Mouse (Mus musculus) CH12.LX (cell line): ENCODE data around the gene Cnst. TPM values are rescaled to one million over a fixed set of nuclear protein-coding genes. Genes with fewer than 3 reads are reported as not detected.

Experiments used
- DNase-seq: peaks from one replicate; pipeline ENCODE4 v3.0.0-alpha.2; 2013; ENCODE audit errors: extremely low read depth
- H3K27ac ChIP-seq: 2 replicates; pipeline ENCODE4 v1.5.1; 2012; ENCODE audit warnings: low read depth, mild to moderate bottlenecking, control low read depth, moderate library complexity; ENCODE audit not compliant: insufficient read depth
- H3K27me3 ChIP-seq: replicated peaks from 2 replicates; pipeline ENCODE3; 2012; ENCODE audit warnings: inconsistent platforms
- H3K36me3 ChIP-seq, 2 experiments: replicated peaks in 1 of 2; 2 replicates each; pipeline versions ENCODE3 to v1.6.1; 2012; ENCODE audit warnings: inconsistent platforms in 1 of 2, low read length in 1 of 2, mild to moderate bottlenecking in 1 of 2, mixed read lengths in 1 of 2, moderate library complexity in 1 of 2; ENCODE audit not compliant: control insufficient read depth in 1 of 2, insufficient read depth in 1 of 2
- H3K4me1 ChIP-seq, 2 experiments: 2 replicates each; pipeline ENCODE4 v1.6.1; 2012; ENCODE audit warnings: inconsistent platforms in 1 of 2, moderate library complexity in 1 of 2; ENCODE audit not compliant: insufficient read depth in 2 of 2, control insufficient read depth in 1 of 2
- H3K4me2 ChIP-seq: 2 replicates; pipeline ENCODE4 v1.6.1; 2012; ENCODE audit warnings: low read depth, mild to moderate bottlenecking, control low read depth; ENCODE audit not compliant: poor library complexity, insufficient read depth, severe bottlenecking
- H3K4me3 ChIP-seq, 3 experiments: fragments of 150-350 bp in 1 of 3; sonication (generic) in 1 of 3; replicated peaks in 1 of 3; 2 replicates each; pipeline versions ENCODE3 to v1.5.1; 2011 to 2012; ENCODE audit warnings: low read depth in 2 of 3, low read length in 2 of 3, mild to moderate bottlenecking in 2 of 3, moderate library complexity in 2 of 3, control low read depth in 1 of 3, improper control_type of control experiment in 1 of 3, inconsistent platforms in 1 of 3, mixed read lengths in 1 of 3; ENCODE audit not compliant: poor library complexity in 1 of 3
- H3K79me2 ChIP-seq: replicated peaks from 2 replicates; pipeline ENCODE4 v1.6.1; 2012; ENCODE audit warnings: mild to moderate bottlenecking, moderate library complexity; ENCODE audit not compliant: control insufficient read depth, poor library complexity, insufficient read depth, severe bottlenecking; ENCODE audit errors: extremely low read depth
- H3K9ac ChIP-seq: 2 replicates; pipeline ENCODE4 v1.6.1; 2012; ENCODE audit warnings: low read depth, mild to moderate bottlenecking, control low read depth, moderate library complexity; ENCODE audit not compliant: insufficient read depth
- H3K9me3 ChIP-seq: replicated peaks from 2 replicates; pipeline ENCODE3; 2012; ENCODE audit warnings: low read length, inconsistent platforms, mixed read lengths
- BHLHE40 ChIP-seq: IDR thresholded peaks from 2 replicates; pipeline ENCODE4 v1.6.1; 2011; ENCODE audit warnings: mild to moderate bottlenecking, low read depth, low read length, improper control_type of control experiment
- CHD1 ChIP-seq: IDR thresholded peaks from 2 replicates; pipeline ENCODE4 v1.6.1; 2012; ENCODE audit warnings: low read depth, low read length, improper control_type of control experiment, inconsistent platforms
- CHD2 ChIP-seq: IDR thresholded peaks from 2 replicates; pipeline ENCODE4 v1.6.1; 2011; ENCODE audit warnings: low read length, improper control_type of control experiment
- CTCF ChIP-seq, 2 experiments: IDR thresholded peaks in 1 of 2; conservative IDR thresholded peaks in 1 of 2; 2 replicates each; pipeline ENCODE4 v1.5.1; 2011 to 2012; ENCODE audit warnings: low read depth in 2 of 2, low read length in 2 of 2, improper control_type of control experiment in 1 of 2, inconsistent platforms in 1 of 2, mild to moderate bottlenecking in 1 of 2, moderate library complexity in 1 of 2
- E2F4 ChIP-seq: IDR thresholded peaks from 2 replicates; pipeline ENCODE4 v1.6.1; 2011; ENCODE audit warnings: low read depth, low read length, improper control_type of control experiment; ENCODE audit not compliant: insufficient replicate concordance
- ETS1 ChIP-seq: conservative IDR thresholded peaks from 2 replicates; pipeline ENCODE4 v1.6.1; 2012; ENCODE audit warnings: low read depth, mild to moderate bottlenecking, inconsistent platforms, low read length, improper control_type of control experiment, moderate library complexity
- HCFC1 ChIP-seq: IDR thresholded peaks from 2 replicates; pipeline ENCODE4 v1.6.1; 2012; ENCODE audit warnings: low read depth, mild to moderate bottlenecking, inconsistent platforms, low read length, improper control_type of control experiment
- KAT2A ChIP-seq: IDR thresholded peaks from 2 replicates; pipeline ENCODE4 v1.6.1; 2012; ENCODE audit warnings: low read length, improper control_type of control experiment, inconsistent platforms; ENCODE audit not compliant: insufficient replicate concordance
- MAFK ChIP-seq: IDR thresholded peaks from 2 replicates; pipeline ENCODE4 v1.6.1; 2011; ENCODE audit warnings: low read length, improper control_type of control experiment; ENCODE audit not compliant: insufficient replicate concordance
- MYC ChIP-seq: IDR thresholded peaks from 2 replicates; pipeline ENCODE4 v1.6.1; 2011; ENCODE audit warnings: low read depth, mild to moderate bottlenecking, improper control_type of control experiment, low read length
- NELFE ChIP-seq: IDR thresholded peaks from 2 replicates; pipeline ENCODE4 v1.6.1; 2011; ENCODE audit warnings: low read depth, low read length, improper control_type of control experiment
- NRF1 ChIP-seq: IDR thresholded peaks from 2 replicates; pipeline ENCODE4 v1.6.1; 2014; ENCODE audit warnings: low read depth, mild to moderate bottlenecking, inconsistent platforms, low read length, improper control_type of control experiment, moderate library complexity
- POLR2AphosphoS2 ChIP-seq: IDR thresholded peaks from 2 replicates; pipeline ENCODE4 v1.6.1; 2011; ENCODE audit warnings: low read depth, low read length, improper control_type of control experiment
- RAD21 ChIP-seq: IDR thresholded peaks from 2 replicates; pipeline ENCODE4 v1.6.1; 2011; ENCODE audit warnings: low read depth, mild to moderate bottlenecking, low read length, improper control_type of control experiment, moderate library complexity
- RCOR1 ChIP-seq: conservative IDR thresholded peaks from 2 replicates; pipeline ENCODE4 v1.6.1; 2012; ENCODE audit warnings: low read depth, mild to moderate bottlenecking, inconsistent platforms, low read length, improper control_type of control experiment
- SIN3A ChIP-seq: IDR thresholded peaks from 2 replicates; pipeline ENCODE4 v1.6.1; 2012; ENCODE audit warnings: low read length, improper control_type of control experiment, inconsistent platforms
- SMC3 ChIP-seq: IDR thresholded peaks from 2 replicates; pipeline ENCODE4 v1.6.1; 2011; ENCODE audit warnings: low read depth, low read length, improper control_type of control experiment
- TBP ChIP-seq: conservative IDR thresholded peaks from 2 replicates; pipeline ENCODE4 v1.6.1; 2011; ENCODE audit warnings: low read depth, low read length, improper control_type of control experiment
- TCF12 ChIP-seq: IDR thresholded peaks from 2 replicates; pipeline ENCODE4 v1.6.1; 2014; ENCODE audit warnings: low read depth, mild to moderate bottlenecking, inconsistent platforms, low read length, improper control_type of control experiment
- USF1 ChIP-seq: IDR thresholded peaks from 2 replicates; pipeline ENCODE4 v1.6.1; 2014; ENCODE audit warnings: low read depth, mild to moderate bottlenecking, inconsistent platforms, low read length, improper control_type of control experiment
- ZKSCAN1 ChIP-seq: IDR thresholded peaks from 2 replicates; pipeline ENCODE4 v1.6.1; 2012; ENCODE audit warnings: low read depth, inconsistent platforms, low read length, improper control_type of control experiment, borderline replicate concordance
- ZMIZ1 ChIP-seq: IDR thresholded peaks from 2 replicates; pipeline ENCODE4 v1.6.1; 2012; ENCODE audit warnings: low read depth, mild to moderate bottlenecking, inconsistent platforms, low read length, improper control_type of control experiment
- ZNF384 ChIP-seq: IDR thresholded peaks from 2 replicates; pipeline ENCODE4 v1.6.1; 2012; ENCODE audit warnings: low read depth, low read length, improper control_type of control experiment, inconsistent platforms
- dilution Hi-C: fragments of 300-500 bp; cut with MboI; formaldehyde crosslinking; loops from 2 replicates; pipeline ENCODE4 v1.14.3; 2020; ENCODE audit warnings: low sequenced_read_pairs; ENCODE audit not compliant: extremely low pct_unique_long_range_greater_than_20kb, extremely low pct_ligation_motif_present
- in situ Hi-C: fragments of 300-500 bp; cut with MboI; formaldehyde crosslinking; loops from 3 replicates; pipeline ENCODE4 v1.14.3; 2019; ENCODE audit warnings: low sequenced_read_pairs, low pct_ligation_motif_present, low pct_unique_long_range_greater_than_20kb, mixed read lengths
- polyA plus RNA-seq: library from polyadenylated mRNA; unstranded; fragments of >175 nt; gene quantifications from 2 replicates; pipeline ENCODE4 v1.2.1, GENCODE M21; 2012; ENCODE audit warnings: low read depth; ENCODE audit not compliant: insufficient read length
- total RNA-seq, 2 experiments: library from RNA; depleted of rRNA; stranded (reverse); fragments of 300-350 nt in 1 of 2; fragments of >200 nt in 1 of 2; gene quantifications; 2 replicates each; pipeline ENCODE4 v1.2.3; 2012 to 2014

Cnst gene
- total and polyA plus RNA-seq, 3 experiments, result 7.8 to 10.2 (median 9.3) TPM

DNA sequence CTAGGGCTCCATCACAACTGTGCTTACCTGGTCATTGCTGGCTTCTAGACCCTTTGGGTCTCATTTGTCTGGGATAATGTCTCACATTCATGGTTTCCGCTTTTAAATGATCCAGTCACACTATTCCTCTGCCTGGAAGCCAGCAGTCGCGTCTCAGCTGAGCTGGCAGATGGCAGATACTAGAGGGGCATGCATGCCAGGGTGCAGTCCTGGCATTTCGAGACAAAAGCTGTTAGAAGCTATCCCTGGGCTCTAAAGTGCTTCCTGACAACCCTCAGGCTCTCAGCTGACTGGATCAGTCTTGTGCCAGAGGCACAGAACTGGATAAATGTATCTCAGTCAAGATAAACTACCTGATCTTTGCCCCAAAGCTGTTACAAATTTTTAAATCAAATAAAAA lies 42.1 kb downstream of the Cnst start:
- dilution Hi-C loops (no loop called here), in situ Hi-C loops (no loop called here)
- no peak overlapping the region for H3K4me3 ChIP-seq
- no peaks in the 10 kb centered on the region for H3K27me3 ChIP-seq
- H3K36me3 ChIP-seq, result peaks cover 4 to 16% of the 10 kb centered on the region in 2 experiments
- H3K4me1 ChIP-seq, result peaks cover 4 to 68% of the 10 kb centered on the region in 2 experiments; a peak in 2 of 4 replicates
- no peaks in the 10 kb centered on the region; the same call in 1 of the 2 replicates for H3K79me2 ChIP-seq
- H3K9ac ChIP-seq, result no peak overlapping the region
- DNase-seq, result no peak
- H3K27ac ChIP-seq, result no peak overlapping the region
- H3K9me3 ChIP-seq, result no peaks in the 10 kb centered on the region
- TF ChIP-seq USF1 (no peak), SIN3A (no peak), MYC (no peak), SMC3 (no peak), NRF1 (no peak), TCF12 (no peak), POLR2AphosphoS2 (no peak), BHLHE40 (no peak), KAT2A (no peak), HCFC1 (no peak)
- H3K4me2 ChIP-seq, result no peak overlapping the region

GRCm38 (mm10) chr1:179591639-179592038 lies 45.5 kb downstream of the Cnst start:
- in situ Hi-C loops (no loop called here), dilution Hi-C loops (no loop called here)
- Histone ChIP-seq H3K79me2 (no peaks in the 10 kb centered on the region; the same call in 1 of the 2 replicates), H3K4me3 (no peak overlapping the region), H3K9me3 (no peaks in the 10 kb centered on the region), H3K9ac (no peak overlapping the region), H3K36me3 (peaks cover 4 to 19% of the 10 kb centered on the region in 2 experiments), H3K4me2 (no peak overlapping the region), H3K27ac (no peak overlapping the region), H3K4me1 (peaks cover 4 to 49% of the 10 kb centered on the region in 2 experiments; a peak in 2 of 4 replicates), H3K27me3 (no peaks in the 10 kb centered on the region)
- TF ChIP-seq BHLHE40, result peak; percentile 64
- no peak for TF ChIP-seq SIN3A
- no peak for TF ChIP-seq ZMIZ1
- no peak for TF ChIP-seq NRF1
- no peak for TF ChIP-seq CTCF (conservative IDR thresholded peaks at IDR 0.05 in 1 of 2, IDR thresholded peaks at IDR 0.05 in 1 of 2; ENCODE audit: low read depth in 2 of 2, low read length in 2 of 2)
- DNase-seq, result peak; percentile 12

GRCm38 (mm10) chr1:179592143-179592542 lies 46.0 kb downstream of the Cnst start:
- Histone ChIP-seq H3K9me3 (no peaks in the 10 kb centered on the region), H3K4me1 (peaks cover 4 to 43% of the 10 kb centered on the region in 2 experiments; a peak in 2 of 4 replicates), H3K79me2 (no peaks in the 10 kb centered on the region; the same call in 1 of the 2 replicates), H3K36me3 (peaks cover 4 to 24% of the 10 kb centered on the region in 2 experiments), H3K9ac (no peak overlapping the region), H3K27me3 (no peaks in the 10 kb centered on the region), H3K4me3 (no peak overlapping the region), H3K27ac (no peak overlapping the region), H3K4me2 (no peak overlapping the region)
- dilution Hi-C loops, result no loop called here
- TF ChIP-seq RCOR1 (no peak), ZKSCAN1 (no peak), RAD21 (no peak), ETS1 (no peak), NRF1 (no peak), SMC3 (no peak), USF1 (no peak), POLR2AphosphoS2 (no peak), TBP (no peak), KAT2A (no peak), MAFK (no peak), ZNF384 (no peak), CHD2 (no peak), CHD1 (no peak), TCF12 (no peak), NELFE (no peak), ZMIZ1 (no peak), E2F4 (no peak)
- in situ Hi-C loops, result no loop called here
- DNase-seq, result no peak
